8 mouse cellular contexts compared by ENCODE assay signal in the genomic region with DNA sequence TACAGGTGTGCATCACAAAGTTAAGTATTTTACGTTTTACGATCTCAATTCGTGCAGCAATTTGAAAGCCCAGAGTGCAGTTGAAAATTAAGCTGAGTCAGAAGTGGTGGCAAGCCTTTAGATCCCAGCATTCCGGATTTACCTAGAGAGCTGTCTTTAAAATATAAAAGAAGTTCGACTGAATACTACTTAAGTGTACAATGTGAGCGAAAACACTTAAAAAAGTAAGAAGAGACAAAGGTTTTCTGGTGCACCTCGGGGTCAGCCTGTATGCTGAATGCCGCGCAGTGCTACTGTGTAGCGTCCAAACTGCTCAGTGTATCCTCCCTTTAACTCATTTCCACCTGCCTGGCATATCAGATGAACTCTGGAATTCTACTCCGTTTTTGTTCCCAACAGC. TPM values are rescaled to one million over a fixed set of nuclear protein-coding genes. Genes with fewer than 3 reads are reported as not detected.
DNase-seq lines count a peak whose midpoint lies in the region; ATAC-seq and TF ChIP-seq lines count a peak whose summit lies in the region.

No protein-coding gene starts in this region.

- no peak for TF ChIP-seq POLR2A in bone marrow, adult 2 months (IDR thresholded peaks at IDR 0.05; ENCODE audit: borderline replicate concordance, control insufficient read depth, low read depth, low read length)

- no peaks in the 10 kb centered on the region for H3K79me2 ChIP-seq in macrophage (ENCODE audit: inconsistent target)

- ATAC-seq in kidney, embryonic 15.5 days (replicated peaks; ENCODE audit: low FRiP score): peak; percentile 41; the same call in 1 of the 2 replicates
- no peak for ATAC-seq in heart, embryonic 16.5 days (replicated peaks; ENCODE audit: extremely low read depth, insufficient read depth, low FRiP score)
- no peak for ATAC-seq in megakaryocyte progenitor cell, adult 5-6 weeks (replicated peaks; ENCODE audit: poor library complexity)

- DNase-seq in kidney, postnatal 14 days: no peak
- no peak for DNase-seq in natural killer cell, adult 2 months (ENCODE audit: low spot score in 2 of 2)
- no peak for DNase-seq in frontal cortex, postnatal 10 days (ENCODE audit: low spot score in 2 of 2)

- under 1% methylated on average over 11 of the region's 11 CpGs for WGBS in kidney, embryonic 15.5 days
- under 1% methylated on average over 11 of the region's 11 CpGs for WGBS in bone marrow, adult 2 months
- 1% methylated on average over 11 of the region's 11 CpGs for WGBS in heart, embryonic 16.5 days
- WGBS in macrophage (ENCODE audit: missing documents): under 1% methylated on average over 11 of the region's 11 CpGs

- peak overlapping the region; percentile 30 for H3K9ac ChIP-seq in kidney, embryonic 15.5 days
- H3K9ac ChIP-seq in heart, embryonic 16.5 days (ENCODE audit: low read length): peak overlapping the region; percentile 71

- TF ChIP-seq CTCF in bone marrow, adult 2 months (IDR thresholded peaks at IDR 0.05; ENCODE audit: control insufficient read depth, insufficient read depth, low read length): no peak

- peak overlapping the region; percentile 79 for H3K4me2 ChIP-seq in kidney, embryonic 15.5 days
- peak overlapping the region; percentile 78 for H3K4me2 ChIP-seq in heart, embryonic 16.5 days (ENCODE audit: low read depth, low read length)

- no peaks in the 10 kb centered on the region for H3K9me3 ChIP-seq in kidney, embryonic 15.5 days (replicated peaks)
- no peaks in the 10 kb centered on the region for H3K9me3 ChIP-seq in heart, embryonic 16.5 days (replicated peaks; ENCODE audit: control insufficient read depth, low read length)

- peaks cover 25% of the 10 kb centered on the region for H3K27me3 ChIP-seq in kidney, embryonic 15.5 days
- H3K27me3 ChIP-seq in heart, embryonic 16.5 days (ENCODE audit: control insufficient read depth, insufficient read depth, low read length): peaks cover 1% of the 10 kb centered on the region; the same call in 1 of the 2 replicates

- H3K27ac ChIP-seq in kidney, embryonic 15.5 days: no peak overlapping the region; the same call in 1 of the 2 replicates
- no peak overlapping the region for H3K27ac ChIP-seq in bone marrow, adult 2 months (ENCODE audit: control insufficient read depth, insufficient read depth, low read depth, low read length, poor library complexity)
- peak overlapping the region; percentile 66 for H3K27ac ChIP-seq in heart, embryonic 16.5 days (ENCODE audit: low read length)
- peak overlapping the region; percentile 24 for H3K27ac ChIP-seq in macrophage

- H3K4me3 ChIP-seq in kidney, embryonic 15.5 days (replicated peaks): peak overlapping the region; percentile 55
- H3K4me3 ChIP-seq in bone marrow, adult 2 months (replicated peaks; ENCODE audit: control insufficient read depth, low read depth, low read length): peak overlapping the region; percentile 73
- H3K4me3 ChIP-seq in heart, embryonic 16.5 days (ENCODE audit: low read length): peak overlapping the region; percentile 64
- H3K4me3 ChIP-seq in macrophage (ENCODE audit: inconsistent target): peak overlapping the region; percentile 70

- no peaks in the 10 kb centered on the region for H3K36me3 ChIP-seq in kidney, embryonic 15.5 days
- H3K36me3 ChIP-seq in heart, embryonic 16.5 days (ENCODE audit: control insufficient read depth, insufficient read depth): no peaks in the 10 kb centered on the region
- H3K36me3 ChIP-seq in macrophage (ENCODE audit: inconsistent target): no peaks in the 10 kb centered on the region

- H3K4me1 ChIP-seq in kidney, embryonic 15.5 days: peaks cover 12% of the 10 kb centered on the region; the same call in 1 of the 2 replicates
- no peaks in the 10 kb centered on the region for H3K4me1 ChIP-seq in bone marrow, adult 2 months (ENCODE audit: control insufficient read depth, insufficient read depth, low read length)
- H3K4me1 ChIP-seq in heart, embryonic 16.5 days (ENCODE audit: control insufficient read depth, insufficient read depth, low read length): no peaks in the 10 kb centered on the region; the same call in 1 of the 2 replicates

RNA-seq across cellular contexts. Expression of a gene that starts 12.0 kb away (rescaled TPM):
- polyA plus RNA-seq in kidney, embryonic 15.5 days (2015; fragmentation: Nextera tagmentation; extraction: Ambion mirVana): 0.14 and 0.35 TPM in 2 replicates
- 3.9 and 10.0 TPM in 2 replicates for polyA plus RNA-seq in bone marrow, adult 2 months (2011; ENCODE audit: insufficient read depth, insufficient read length, low replicate concordance, missing spikeins)
- 62.9 and 135 TPM in 2 replicates for polyA plus RNA-seq in heart, embryonic 16.5 days (2015; fragmentation: Nextera tagmentation; extraction: Ambion mirVana)
- 1 to 10 TPM in 15 of 26 experiments, under 1 TPM in 8, not detected in 3; 0.43 to 2.8 (median 1.2) TPM for total RNA-seq in macrophage (2018; cell fraction: chromatin; rRNA removed)
- total RNA-seq in macrophage (2018; cell fraction: cytosol; rRNA removed): 1 to 10 TPM in 11 of 26 experiments, under 1 TPM in 15; 0.47 to 1.7 (median 0.96) TPM
- total RNA-seq in macrophage (2018; cell fraction: nucleus; rRNA removed): 1 to 10 TPM in 11 of 26 experiments, under 1 TPM in 11, not detected in 4; 0.24 to 7.9 (median 1.0) TPM
- 0.52 to 2.6 TPM (median 1.3 TPM) in 3 replicates for polyA plus RNA-seq in macrophage (2018)
- total RNA-seq in megakaryocyte progenitor cell, adult 5-6 weeks (2015): 17.0 and 19.9 TPM in 2 replicates
- total RNA-seq in megakaryocyte progenitor cell, adult 5-6 weeks (2017): 11.4 and 12.2 TPM in 2 replicates

RNA-seq across cellular contexts. Expression of a gene that starts 13.8 kb away (rescaled TPM):
- polyA plus RNA-seq in kidney, embryonic 15.5 days (2015; fragmentation: Nextera tagmentation; extraction: Ambion mirVana): 9.8 and 11.2 TPM in 2 replicates
- polyA plus RNA-seq in bone marrow, adult 2 months (2011; ENCODE audit: insufficient read depth, insufficient read length, low replicate concordance, missing spikeins): 31.8 and 40.4 TPM in 2 replicates
- 5.3 and 7.9 TPM in 2 replicates for polyA plus RNA-seq in heart, embryonic 16.5 days (2015; fragmentation: Nextera tagmentation; extraction: Ambion mirVana)
- 1 to 10 TPM in 4 of 26 experiments, not detected in 22; 4.8 to 9.5 (median 6.2) TPM for total RNA-seq in macrophage (2018; cell fraction: chromatin; rRNA removed)
- 10 to 100 TPM in 4 of 26 experiments, 1 to 10 TPM in 16, under 1 TPM in 5, not detected in 1; 0.61 to 14.1 (median 2.7) TPM for total RNA-seq in macrophage (2018; cell fraction: cytosol; rRNA removed)
- total RNA-seq in macrophage (2018; cell fraction: nucleus; rRNA removed): 10 to 100 TPM in 2 of 26 experiments, 1 to 10 TPM in 5, not detected in 19; 2.1 to 14.1 (median 7.4) TPM
- polyA plus RNA-seq in macrophage (2018): not detected in 3 replicates
- total RNA-seq in megakaryocyte progenitor cell, adult 5-6 weeks (2015): 1.9 and 2.2 TPM in 2 replicates
- total RNA-seq in megakaryocyte progenitor cell, adult 5-6 weeks (2017): 923 and 1,838 TPM in 2 replicates

RNA-seq across cellular contexts. Expression of a gene that starts 14.1 kb away (rescaled TPM):
- polyA plus RNA-seq in kidney, embryonic 15.5 days (2015; fragmentation: Nextera tagmentation; extraction: Ambion mirVana): 8.8 and 12.6 TPM in 2 replicates
- polyA plus RNA-seq in bone marrow, adult 2 months (2011; ENCODE audit: insufficient read depth, insufficient read length, low replicate concordance, missing spikeins): 109 and 137 TPM in 2 replicates
- 1.6 and 3.1 TPM in 2 replicates for polyA plus RNA-seq in heart, embryonic 16.5 days (2015; fragmentation: Nextera tagmentation; extraction: Ambion mirVana)
- total RNA-seq in macrophage (2018; cell fraction: chromatin; rRNA removed): 10 to 100 TPM in 1 of 26 experiments, 1 to 10 TPM in 7, not detected in 18; 2.4 to 16.4 (median 4.6) TPM
- 10 to 100 TPM in 18 of 26 experiments, 1 to 10 TPM in 8; 2.8 to 48.5 (median 15.5) TPM for total RNA-seq in macrophage (2018; cell fraction: cytosol; rRNA removed)
- 10 to 100 TPM in 4 of 26 experiments, 1 to 10 TPM in 14, not detected in 8; 1.7 to 28.5 (median 5.0) TPM for total RNA-seq in macrophage (2018; cell fraction: nucleus; rRNA removed)
- polyA plus RNA-seq in macrophage (2018): not detected in 3 replicates
- 65.4 and 83.1 TPM in 2 replicates for total RNA-seq in megakaryocyte progenitor cell, adult 5-6 weeks (2015)
- total RNA-seq in megakaryocyte progenitor cell, adult 5-6 weeks (2017): 1,827 and 2,239 TPM in 2 replicates

RNA-seq across cellular contexts. Expression of a gene that starts 19.6 kb away (rescaled TPM):
- 30.5 and 31.4 TPM in 2 replicates for polyA plus RNA-seq in kidney, embryonic 15.5 days (2015; fragmentation: Nextera tagmentation; extraction: Ambion mirVana)
- 144 and 216 TPM in 2 replicates for polyA plus RNA-seq in bone marrow, adult 2 months (2011; ENCODE audit: insufficient read depth, insufficient read length, low replicate concordance, missing spikeins)
- polyA plus RNA-seq in heart, embryonic 16.5 days (2015; fragmentation: Nextera tagmentation; extraction: Ambion mirVana): 9.0 and 10.6 TPM in 2 replicates
- total RNA-seq in macrophage (2018; cell fraction: chromatin; rRNA removed): 100 to 1,000 TPM in 1 of 26 experiments, 10 to 100 TPM in 19, 1 to 10 TPM in 6; 6.1 to 101 (median 14.6) TPM
- total RNA-seq in macrophage (2018; cell fraction: cytosol; rRNA removed): 10 to 100 TPM in 19 of 26 experiments, 1 to 10 TPM in 7; 7.6 to 21.9 (median 12.5) TPM
- total RNA-seq in macrophage (2018; cell fraction: nucleus; rRNA removed): 100 to 1,000 TPM in 3 of 26 experiments, 10 to 100 TPM in 20, 1 to 10 TPM in 3; 5.4 to 144 (median 26.7) TPM
- 2.6 to 11.5 TPM (median 7.3 TPM) in 3 replicates for polyA plus RNA-seq in macrophage (2018)
- 38.4 and 42.3 TPM in 2 replicates for total RNA-seq in megakaryocyte progenitor cell, adult 5-6 weeks (2015)
- total RNA-seq in megakaryocyte progenitor cell, adult 5-6 weeks (2017): 83.0 and 89.0 TPM in 2 replicates

RNA-seq across cellular contexts. Expression of a gene that starts 21.2 kb away (rescaled TPM):
- 59.1 and 68.1 TPM in 2 replicates for polyA plus RNA-seq in kidney, embryonic 15.5 days (2015; fragmentation: Nextera tagmentation; extraction: Ambion mirVana)
- polyA plus RNA-seq in bone marrow, adult 2 months (2011; ENCODE audit: insufficient read depth, insufficient read length, low replicate concordance, missing spikeins): 11.7 and 42.0 TPM in 2 replicates
- polyA plus RNA-seq in heart, embryonic 16.5 days (2015; fragmentation: Nextera tagmentation; extraction: Ambion mirVana): 13.3 and 22.0 TPM in 2 replicates
- total RNA-seq in macrophage (2018; cell fraction: chromatin; rRNA removed): 10 to 100 TPM in 1 of 26 experiments, 1 to 10 TPM in 8, not detected in 17; 3.9 to 22.2 (median 5.1) TPM
- total RNA-seq in macrophage (2018; cell fraction: cytosol; rRNA removed): 10 to 100 TPM in 14 of 26 experiments, 1 to 10 TPM in 12; 2.6 to 35.5 (median 10.6) TPM
- 10 to 100 TPM in 5 of 26 experiments, 1 to 10 TPM in 11, not detected in 10; 2.6 to 22.7 (median 6.5) TPM for total RNA-seq in macrophage (2018; cell fraction: nucleus; rRNA removed)
- polyA plus RNA-seq in macrophage (2018): not detected in 3 replicates
- total RNA-seq in megakaryocyte progenitor cell, adult 5-6 weeks (2015): 21.6 and 36.7 TPM in 2 replicates
- total RNA-seq in megakaryocyte progenitor cell, adult 5-6 weeks (2017): 1,156 and 1,370 TPM in 2 replicates

Comparison
In these comparisons a context has a peak if more than half of its experiments do, and no peak if none do; other contexts are left out.
1. H3K27ac ChIP-seq: peak in heart, embryonic 16.5 days (single experiment) and macrophage (single experiment); none in kidney, embryonic 15.5 days (single experiment) and bone marrow, adult 2 months (single experiment).
2. Peak in every context shown above with its lines, with median percentiles within 50 percentile points of each other: H3K4me3 ChIP-seq.